Mouse (Mus musculus) E14TG2a.4 (cell line): ENCODE data around the gene 4933400A11Rik.

Experiments used
- CTCF ChIP-seq: conservative IDR thresholded peaks from 2 replicates; pipeline ENCODE4 v1.5.1; 2014; ENCODE audit warnings: low read length
- NANOG ChIP-seq: IDR thresholded peaks from 2 replicates; pipeline ENCODE4 v1.6.1; 2014; ENCODE audit warnings: borderline replicate concordance, low read length, mixed read lengths
- POU5F1 ChIP-seq: IDR thresholded peaks from 2 replicates; pipeline ENCODE4 v1.6.1; 2014; ENCODE audit warnings: low read length, borderline replicate concordance

GRCm38 (mm10) chrX:169758001-169758400 lies 21.4 kb downstream of the 4933400A11Rik start:
- TF ChIP-seq CTCF (no peak), POU5F1 (no peak), NANOG (no peak)
